Mouse (Mus musculus) hindbrain, embryonic 12.5 days (tissue): ENCODE results near the gene Olfr13. TPM values are rescaled to one million over a fixed set of nuclear protein-coding genes. Genes with fewer than 3 reads are reported as not detected.

ENCODE experiments used
- polyA plus RNA-seq: library from polyadenylated mRNA; unstranded; fragments of >200 nt; fragmentation: Nextera tagmentation; extraction: Ambion mirVana; gene quantifications from 2 replicates; pipeline ENCODE4 v1.2.1, GENCODE M21; 2016

Gene Olfr13
- polyA plus RNA-seq, 1 experiment from 2014 or later, result not detected

Other genes with a start within 250 kb of the Olfr13 start
- gene Olfr444, start 223.1 kb upstream of the Olfr13 start, polyA plus RNA-seq, result not detected in 2 replicates
- not detected in 2 replicates for gene Olfr441, start 65.8 kb upstream of the Olfr13 start, polyA plus RNA-seq
- gene Olfr237-ps1, start 25.6 kb upstream of the Olfr13 start, polyA plus RNA-seq, result not detected in 2 replicates
- gene Olfr437, start 8.9 kb upstream of the Olfr13 start, polyA plus RNA-seq, result not detected in 2 replicates
- gene Olfr435, start 25.0 kb downstream of the Olfr13 start, polyA plus RNA-seq, result not detected in 2 replicates
- not detected in 2 replicates for gene Olfr434, start 40.9 kb downstream of the Olfr13 start, polyA plus RNA-seq
- not detected in 2 replicates for gene Olfr47, start 59.4 kb downstream of the Olfr13 start, polyA plus RNA-seq
- 5.2 and 6.6 TPM in 2 replicates for gene Arhgef5, start 93.4 kb downstream of the Olfr13 start, polyA plus RNA-seq
- gene Nobox, start 137.4 kb downstream of the Olfr13 start, polyA plus RNA-seq, result not detected in 2 replicates